Mouse (Mus musculus) small intestine, adult 2 months (tissue): ENCODE measurements at regions not wholly inside any gene's neighbourhood (a gene's known extent, or its start where the extent isn't known, plus 50 kb on each side); places are given as distances from the start of the nearest gene placed in this dataset.

Experiments used
- CTCF ChIP-seq: fragments of 200-500 bp; IDR thresholded peaks from 2 replicates; pipeline ENCODE4 v1.5.1; 2012; ENCODE audit warnings: low read depth, mild to moderate bottlenecking, control low read depth, inconsistent platforms, low read length, moderate library complexity, mixed read lengths; ENCODE audit not compliant: insufficient replicate concordance, insufficient read length; ENCODE audit errors: extremely low read depth
- POLR2A ChIP-seq: fragments of 200-500 bp; IDR thresholded peaks from 2 replicates; pipeline ENCODE4 v1.6.1; 2012; ENCODE audit warnings: low read depth, mild to moderate bottlenecking, control low read depth, inconsistent platforms, low read length, moderate library complexity

GRCm38 (mm10) chr4:99354835-99355234 lies 59.1 kb downstream of the Gm12689 start:
- TF ChIP-seq POLR2A = no peak
- no peak for TF ChIP-seq CTCF
